Mouse (Mus musculus): ENCODE measurements around the gene Mpnd. TPM values are rescaled to one million over a fixed set of nuclear protein-coding genes. Genes with fewer than 3 reads are reported as not detected.

The Mpnd gene
- polyA plus RNA-seq (2015; fragmentation: Nextera tagmentation; extraction: Ambion mirVana): 152 and 167 TPM in 2 replicates

GRCm38 (mm10) chr17:56005415-56006061, at the start of gene Mpnd, which contains the start of gene Stap2:
Gene Mpnd, plus strand, starts transcription at chr17:56005711.
Gene Stap2, minus strand, starts transcription at chr17:56005584.
- H3K27ac ChIP-seq: no peak within 1 kb of the TSS
- peaks cover 14% of the 10 kb centered on the region for H3K4me1 ChIP-seq
- peaks cover 8% of the 10 kb centered on the region; the same call in 1 of the 2 replicates for H3K27me3 ChIP-seq (replicated peaks)
- no peaks in the 10 kb centered on the region for H3K36me3 ChIP-seq (replicated peaks)
- H3K9ac ChIP-seq: no peak within 1 kb of the TSS
- no peak within 1 kb of the TSS for H3K4me3 ChIP-seq
- H3K4me2 ChIP-seq: no peak within 1 kb of the TSS
- WGBS: 53% methylated on average over 12 of the region's 13 CpGs
- no peak for ATAC-seq (replicated peaks)
- H3K9me3 ChIP-seq: no peaks in the 10 kb centered on the region

- Histone ChIP-seq H3K27ac (peak overlapping the region; percentile 74), H3K4me2 (peak overlapping the region; percentile 74), H3K4me3 (peak overlapping the region; percentile 61), H3K4me1 (peaks cover 37% of the 10 kb centered on the region), H3K9me3 (no peaks in the 10 kb centered on the region), H3K27me3 (replicated peaks) (peaks cover 4% of the 10 kb centered on the region; the same call in 1 of the 2 replicates), H3K9ac (peak overlapping the region; percentile 47), H3K36me3 (replicated peaks) (no peaks in the 10 kb centered on the region)
- ATAC-seq (replicated peaks): peak; percentile 55
- 2% methylated on average over 26 of the region's 26 CpGs for WGBS
Measured at GRCm38 (mm10) chr17:55956129-55956528, 49.4 kb upstream of the Mpnd start.

GRCm38 (mm10) chr17:55956591-55956990, 48.9 kb upstream of the Mpnd start:
- WGBS: 33% methylated on average over 6 of the region's 6 CpGs
- peak overlapping the region; percentile 74 for H3K27ac ChIP-seq

GRCm38 (mm10) chr17:55957168-55957567, 48.3 kb upstream of the Mpnd start:
- WGBS: 12% methylated on average over 9 of the region's 9 CpGs
- H3K4me1 ChIP-seq: peaks cover 37% of the 10 kb centered on the region
- no peak overlapping the region for H3K9ac ChIP-seq
- H3K27ac ChIP-seq: peak overlapping the region; percentile 50; the same call in 1 of the 2 replicates
- peaks cover 4% of the 10 kb centered on the region; the same call in 1 of the 2 replicates for H3K27me3 ChIP-seq (replicated peaks)
- ATAC-seq (replicated peaks): 0 out of 2 replicates have a peak, but pooled peaks have one; percentile 25
- H3K4me2 ChIP-seq: peak overlapping the region; percentile 74
- no peaks in the 10 kb centered on the region; the same call in 1 of the 2 replicates for H3K36me3 ChIP-seq (replicated peaks)
- peak overlapping the region; percentile 61; the same call in 1 of the 2 replicates for H3K4me3 ChIP-seq
- H3K9me3 ChIP-seq: no peaks in the 10 kb centered on the region

More at GRCm38 (mm10) chr17:55956591-55956990, 48.9 kb upstream of the Mpnd start:
- Histone ChIP-seq H3K4me3 (peak overlapping the region; percentile 61), H3K9ac (peak overlapping the region; percentile 47), H3K36me3 (replicated peaks) (no peaks in the 10 kb centered on the region), H3K4me2 (peak overlapping the region; percentile 74), H3K9me3 (no peaks in the 10 kb centered on the region), H3K4me1 (peaks cover 37% of the 10 kb centered on the region), H3K27me3 (replicated peaks) (peaks cover 4% of the 10 kb centered on the region; the same call in 1 of the 2 replicates)
- ATAC-seq (replicated peaks): peak; percentile 5; the same call in 1 of the 2 replicates

GRCm38 (mm10) chr17:55957726-55958583, 47.6 kb upstream of the Mpnd start:
- peak overlapping the region; percentile 55 for H3K4me3 ChIP-seq
- WGBS: 77% methylated on average over 13 of the region's 13 CpGs
- peaks cover 4% of the 10 kb centered on the region; the same call in 1 of the 2 replicates for H3K27me3 ChIP-seq (replicated peaks)
- no peak for ATAC-seq (replicated peaks)
- H3K4me2 ChIP-seq: peak overlapping the region; percentile 74
- peaks cover 37% of the 10 kb centered on the region for H3K4me1 ChIP-seq
- H3K9me3 ChIP-seq: no peaks in the 10 kb centered on the region
- H3K36me3 ChIP-seq (replicated peaks): no peaks in the 10 kb centered on the region; the same call in 1 of the 2 replicates
- H3K9ac ChIP-seq: peak overlapping the region; percentile 42; the same call in 1 of the 2 replicates
- peak overlapping the region; percentile 94 for H3K27ac ChIP-seq

GRCm38 (mm10) chr17:55958584-55958886, 47.0 kb upstream of the Mpnd start:
- Histone ChIP-seq H3K27me3 (replicated peaks) (peaks cover 4% of the 10 kb centered on the region; the same call in 1 of the 2 replicates), H3K36me3 (replicated peaks) (no peaks in the 10 kb centered on the region; the same call in 1 of the 2 replicates), H3K4me3 (peak overlapping the region; percentile 55), H3K4me1 (peaks cover 37% of the 10 kb centered on the region), H3K9ac (peak overlapping the region; percentile 42), H3K9me3 (no peaks in the 10 kb centered on the region), H3K27ac (peak overlapping the region; percentile 94), H3K4me2 (peak overlapping the region; percentile 69)
- 30% methylated on average over 2 of the region's 2 CpGs for WGBS
- ATAC-seq (replicated peaks): no peak

- peak; percentile 91 for ATAC-seq (replicated peaks)
- peak within 1 kb of the TSS; percentile 94 for H3K27ac ChIP-seq
- no peaks in the 10 kb centered on the region for H3K9me3 ChIP-seq
- peaks cover 37% of the 10 kb centered on the region for H3K4me1 ChIP-seq
- under 1% methylated on average over 46 of the region's 46 CpGs for WGBS
- peak within 1 kb of the TSS; percentile 55 for H3K4me3 ChIP-seq
- H3K9ac ChIP-seq: peak within 1 kb of the TSS; percentile 43
- H3K36me3 ChIP-seq (replicated peaks): no peaks in the 10 kb centered on the region; the same call in 1 of the 2 replicates
- H3K4me2 ChIP-seq: peak within 1 kb of the TSS; percentile 69
- H3K27me3 ChIP-seq (replicated peaks): peaks cover 2% of the 10 kb centered on the region; the same call in 1 of the 2 replicates
Measured at GRCm38 (mm10) chr17:55958918-55959728, 46.4 kb upstream of the Mpnd start, which contains the start of gene Yju2. Gene Yju2, plus strand, starts transcription at chr17:55959099.

- ATAC-seq (replicated peaks): no peak
- Histone ChIP-seq H3K9me3 (no peaks in the 10 kb centered on the region), H3K4me2 (peak overlapping the region; percentile 69), H3K4me3 (peak overlapping the region; percentile 55), H3K9ac (peak overlapping the region; percentile 43; the same call in 1 of the 2 replicates), H3K4me1 (peaks cover 37% of the 10 kb centered on the region), H3K27me3 (replicated peaks) (no peaks in the 10 kb centered on the region), H3K36me3 (replicated peaks) (no peaks in the 10 kb centered on the region; the same call in 1 of the 2 replicates), H3K27ac (peak overlapping the region; percentile 94)
- WGBS: 76% methylated on average over 10 of the region's 10 CpGs
Measured at GRCm38 (mm10) chr17:55959946-55960740, 45.4 kb upstream of the Mpnd start.

GRCm38 (mm10) chr17:55960791-55961190, 44.7 kb upstream of the Mpnd start:
- Histone ChIP-seq H3K4me1 (peaks cover 32% of the 10 kb centered on the region), H3K27me3 (replicated peaks) (no peaks in the 10 kb centered on the region), H3K9me3 (no peaks in the 10 kb centered on the region), H3K27ac (no peak overlapping the region), H3K36me3 (replicated peaks) (no peaks in the 10 kb centered on the region; the same call in 1 of the 2 replicates), H3K9ac (no peak overlapping the region), H3K4me2 (no peak overlapping the region), H3K4me3 (no peak overlapping the region)
- ATAC-seq (replicated peaks): no peak

GRCm38 (mm10) chr17:55961631-55962030, 43.9 kb upstream of the Mpnd start:
- H3K27ac ChIP-seq: no peak overlapping the region
- no peaks in the 10 kb centered on the region for H3K9me3 ChIP-seq
- H3K4me2 ChIP-seq: no peak overlapping the region
- ATAC-seq (replicated peaks): no peak
- H3K36me3 ChIP-seq (replicated peaks): no peaks in the 10 kb centered on the region; the same call in 1 of the 2 replicates
- no peaks in the 10 kb centered on the region for H3K27me3 ChIP-seq (replicated peaks)
- 95% methylated on average over 7 of the region's 7 CpGs for WGBS
- no peak overlapping the region for H3K4me3 ChIP-seq
- peaks cover 29% of the 10 kb centered on the region for H3K4me1 ChIP-seq
- no peak overlapping the region for H3K9ac ChIP-seq

GRCm38 (mm10) chr17:55963171-55963570, 42.3 kb upstream of the Mpnd start:
- 84% methylated on average over 14 of the region's 14 CpGs for WGBS
- no peaks in the 10 kb centered on the region for H3K27me3 ChIP-seq (replicated peaks)
- no peaks in the 10 kb centered on the region for H3K9me3 ChIP-seq
- no peak overlapping the region for H3K4me3 ChIP-seq
- H3K4me1 ChIP-seq: peaks cover 22% of the 10 kb centered on the region
- no peak for ATAC-seq (replicated peaks)
- H3K36me3 ChIP-seq (replicated peaks): no peaks in the 10 kb centered on the region; the same call in 1 of the 2 replicates
- H3K9ac ChIP-seq: no peak overlapping the region
- no peak overlapping the region for H3K27ac ChIP-seq
- no peak overlapping the region for H3K4me2 ChIP-seq

Measured in midbrain, embryonic 15.5 days (tissue).